Mouse (Mus musculus): ENCODE results near the gene Tor3a. TPM values are rescaled to one million over a fixed set of nuclear protein-coding genes. Genes with fewer than 3 reads are reported as not detected.
A peak's percentile ranks its signal among the peaks of the same experiment; 100 is the strongest.

Tor3a gene
- polyA plus RNA-seq, 1 experiment from 2014 or later = 3.3 TPM

DNA sequence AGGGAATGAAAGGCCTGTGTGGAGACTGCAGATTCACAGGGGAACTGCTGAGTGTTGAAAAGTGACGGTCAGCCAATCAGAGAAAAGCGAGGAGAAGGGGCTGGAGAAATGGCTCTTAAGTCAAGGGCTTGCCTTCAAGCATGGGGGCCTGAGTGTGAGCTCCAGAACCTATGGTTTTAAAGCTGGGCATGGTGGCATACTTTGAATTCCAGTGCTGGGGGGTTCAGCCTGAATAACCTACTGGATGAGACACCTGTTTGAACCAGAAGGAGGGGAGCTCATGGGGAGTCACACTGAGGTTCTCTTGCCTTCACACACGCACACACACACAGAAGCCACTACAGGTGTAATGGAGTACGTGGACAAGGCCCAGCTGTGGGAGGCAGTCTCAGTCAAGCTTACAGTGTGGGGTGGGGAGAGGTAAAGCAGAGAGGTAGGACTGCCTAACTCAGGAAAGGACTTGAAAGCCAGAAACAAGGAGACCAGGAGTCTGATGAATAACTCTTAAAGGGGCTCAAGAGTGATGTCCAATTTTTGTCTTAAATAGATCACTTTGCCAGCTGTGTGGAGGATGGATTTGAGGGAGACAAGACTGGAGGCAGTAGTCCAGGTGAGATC lies 53.8 kb downstream of the Tor3a start:
- Histone ChIP-seq H3K9ac (no peak overlapping the region), H3K27ac (no peak overlapping the region), H3K4me1 (peaks cover 23% of the 10 kb centered on the region), H3K9me3 (no peaks in the 10 kb centered on the region), H3K4me2 (replicated peaks) (no peak overlapping the region), H3K27me3 (replicated peaks) (no peaks in the 10 kb centered on the region), H3K4me3 (no peak overlapping the region), H3K36me3 (peaks cover 10% of the 10 kb centered on the region)
- ATAC-seq (ENCODE audit: low FRiP score, low read depth) = no peak
- WGBS = 61% methylated on average over 4 of the region's 4 CpGs

DNA sequence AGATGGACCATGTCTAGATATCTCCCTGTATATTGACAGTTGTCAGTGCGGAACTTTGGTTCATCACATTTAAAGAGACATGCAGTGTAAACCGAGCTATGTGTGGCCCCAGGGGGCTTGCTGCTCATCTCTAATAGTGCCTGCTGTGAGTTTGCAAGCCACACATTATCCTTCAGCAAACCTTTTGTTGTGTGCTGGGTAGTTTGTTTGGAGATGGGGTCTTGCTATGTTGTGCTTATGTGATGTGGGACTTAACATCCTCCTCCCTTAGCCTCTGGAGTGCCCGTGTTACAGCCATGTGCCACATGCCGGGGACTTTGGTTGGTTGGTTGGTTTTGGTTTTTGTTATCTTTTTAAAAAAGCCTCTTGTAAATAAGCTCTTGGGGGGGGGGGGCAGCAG lies 56.3 kb downstream of the Tor3a start:
- Histone ChIP-seq H3K4me3 (no peak overlapping the region), H3K4me1 (peaks cover 44% of the 10 kb centered on the region), H3K27ac (no peak overlapping the region), H3K9ac (no peak overlapping the region), H3K36me3 (peaks cover 6% of the 10 kb centered on the region; the same call in 1 of the 2 replicates), H3K9me3 (no peaks in the 10 kb centered on the region), H3K27me3 (replicated peaks) (no peaks in the 10 kb centered on the region), H3K4me2 (replicated peaks) (no peak overlapping the region)
- no peak for ATAC-seq (ENCODE audit: low FRiP score, low read depth)
- WGBS = 44% methylated on average over 4 of the region's 4 CpGs

DNA sequence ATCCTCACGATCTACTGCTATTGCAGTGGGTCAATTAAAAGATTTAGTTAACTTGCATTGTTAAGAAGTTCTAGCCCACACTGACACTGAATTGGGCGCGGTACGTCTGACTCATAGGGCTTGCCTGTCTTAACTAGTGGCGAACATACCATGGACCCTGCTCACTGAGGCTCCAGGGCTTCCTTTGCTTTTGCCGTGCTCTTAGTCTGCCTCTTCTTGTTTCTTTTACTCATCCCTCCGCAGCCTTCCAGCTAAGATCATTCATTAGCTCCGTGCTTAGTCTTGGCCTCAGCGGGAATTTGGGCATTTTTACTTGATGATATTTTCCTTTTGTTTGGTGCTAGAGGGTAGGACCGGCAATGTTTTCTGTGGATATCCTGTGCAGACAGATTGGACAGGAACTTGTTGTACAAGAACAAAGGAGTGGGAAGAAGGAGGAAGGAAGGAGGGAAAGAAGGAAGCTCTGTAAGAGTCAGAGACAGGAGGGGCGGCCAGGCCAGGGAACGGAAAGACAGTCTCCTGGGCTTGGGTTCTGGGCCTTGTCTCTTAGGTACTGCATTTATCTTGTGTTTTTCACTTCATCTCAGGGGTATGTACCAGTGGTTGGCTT lies 57.1 kb downstream of the Tor3a start:
- Histone ChIP-seq H3K4me3 (no peak overlapping the region), H3K9me3 (no peaks in the 10 kb centered on the region), H3K27me3 (replicated peaks) (no peaks in the 10 kb centered on the region), H3K36me3 (0 out of 2 replicates have a peak, but pooled peaks cover under 1% of the 10 kb centered on the region), H3K27ac (no peak overlapping the region), H3K4me1 (peaks cover 44% of the 10 kb centered on the region), H3K9ac (no peak overlapping the region), H3K4me2 (replicated peaks) (peak overlapping the region; percentile 27; the same call in 1 of the 2 replicates)
- ATAC-seq (ENCODE audit: low FRiP score, low read depth) = no peak
- 37% methylated on average over 12 of the region's 12 CpGs for WGBS

GRCm38 (mm10) chr1:156615381-156616133 lies 58.6 kb downstream of the Tor3a start:
- Histone ChIP-seq H3K4me1 (peaks cover 44% of the 10 kb centered on the region), H3K36me3 (no peaks in the 10 kb centered on the region), H3K27me3 (replicated peaks) (no peaks in the 10 kb centered on the region), H3K4me2 (replicated peaks) (peak overlapping the region; percentile 48), H3K27ac (no peak overlapping the region; the same call in 1 of the 2 replicates), H3K9me3 (no peaks in the 10 kb centered on the region), H3K9ac (no peak overlapping the region), H3K4me3 (no peak overlapping the region)
- WGBS = 8% methylated on average over 13 of the region's 13 CpGs
- peak; percentile 65 for ATAC-seq (ENCODE audit: low FRiP score, low read depth)

- H3K36me3 ChIP-seq = no peaks in the 10 kb centered on the region
- ATAC-seq (ENCODE audit: low FRiP score, low read depth) = no peak
- peaks cover 39% of the 10 kb centered on the region for H3K4me1 ChIP-seq
- no peaks in the 10 kb centered on the region for H3K27me3 ChIP-seq (replicated peaks)
- H3K27ac ChIP-seq = no peak overlapping the region
- H3K4me3 ChIP-seq = no peak overlapping the region
- H3K9me3 ChIP-seq = no peaks in the 10 kb centered on the region
- WGBS = 74% methylated on average over 1 of the region's 1 CpGs
- H3K9ac ChIP-seq = no peak overlapping the region
- H3K4me2 ChIP-seq (replicated peaks) = no peak overlapping the region
These were observed 59.4 kb downstream of the Tor3a start for GRCm38 (mm10) chr1:156614710-156615109.

DNA sequence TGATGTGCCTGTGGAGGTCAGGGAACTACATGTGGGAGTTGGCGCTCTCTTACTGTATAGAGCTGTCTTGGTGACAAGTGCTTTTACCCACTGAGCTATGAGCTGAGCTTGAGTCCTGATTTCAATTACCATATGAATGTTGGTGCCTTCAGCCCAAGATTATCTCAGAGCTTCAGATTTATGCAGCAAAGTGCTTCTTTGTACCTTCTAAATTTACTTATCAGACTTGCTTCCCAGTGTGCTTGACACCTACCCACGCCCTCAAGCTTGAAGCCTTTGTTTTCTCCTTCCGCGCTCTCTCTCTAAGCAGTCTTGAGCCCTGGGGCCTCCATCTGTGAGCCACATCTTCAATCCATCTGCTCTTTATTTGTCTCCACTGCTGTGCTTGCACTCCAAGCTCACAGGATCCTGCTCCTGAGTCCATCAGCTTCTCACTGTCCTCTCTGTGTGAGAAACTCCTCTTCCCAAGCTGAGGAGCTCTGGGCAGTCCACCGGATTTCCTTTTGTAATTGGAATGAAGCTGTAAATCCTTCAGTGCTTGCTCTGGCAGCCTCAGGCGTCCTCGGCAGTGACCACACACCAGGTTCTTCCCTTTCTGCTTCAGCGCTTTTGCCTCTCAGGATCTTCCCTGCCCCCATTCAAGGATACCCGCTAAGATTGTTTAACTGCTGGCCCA lies 60.2 kb downstream of the Tor3a start:
- Histone ChIP-seq H3K27ac (peak overlapping the region; percentile 34; the same call in 1 of the 2 replicates), H3K4me1 (peaks cover 39% of the 10 kb centered on the region), H3K4me3 (no peak overlapping the region), H3K36me3 (no peaks in the 10 kb centered on the region), H3K4me2 (replicated peaks) (peak overlapping the region; percentile 33; the same call in 1 of the 2 replicates), H3K27me3 (replicated peaks) (no peaks in the 10 kb centered on the region), H3K9me3 (no peaks in the 10 kb centered on the region), H3K9ac (no peak overlapping the region)
- 5% methylated on average over 9 of the region's 9 CpGs for WGBS
- ATAC-seq (ENCODE audit: low FRiP score, low read depth) = peak; percentile 59

- WGBS = 92% methylated on average over 1 of the region's 1 CpGs
- H3K4me3 ChIP-seq = no peak overlapping the region
- no peaks in the 10 kb centered on the region for H3K36me3 ChIP-seq
- no peak overlapping the region for H3K27ac ChIP-seq
- no peak overlapping the region for H3K4me2 ChIP-seq (replicated peaks)
- H3K4me1 ChIP-seq = peaks cover 24% of the 10 kb centered on the region
- no peaks in the 10 kb centered on the region for H3K9me3 ChIP-seq
- no peak for ATAC-seq (ENCODE audit: low FRiP score, low read depth)
- no peaks in the 10 kb centered on the region for H3K27me3 ChIP-seq (replicated peaks)
- H3K9ac ChIP-seq = no peak overlapping the region
These were observed 63.9 kb downstream of the Tor3a start for GRCm38 (mm10) chr1:156610257-156610656.

DNA sequence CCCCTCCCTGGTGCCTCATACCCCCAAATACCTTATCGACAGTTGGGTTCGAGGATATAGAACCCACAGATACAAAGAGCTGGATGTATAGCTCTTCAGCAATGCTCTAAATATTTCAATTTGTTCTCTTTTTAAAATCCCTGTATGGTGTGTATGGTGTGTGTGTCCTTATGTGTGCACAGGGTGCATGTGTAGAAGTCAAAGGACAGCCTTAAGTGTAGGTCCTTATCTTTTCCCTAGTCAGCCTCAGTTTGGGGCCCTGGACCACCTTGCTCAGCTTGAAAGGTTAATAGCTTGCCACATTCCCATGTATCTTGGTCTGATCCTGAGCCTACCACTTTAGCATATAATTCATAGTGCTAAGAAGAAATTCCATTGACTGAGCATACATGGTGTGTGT lies 65.7 kb downstream of the Tor3a start:
- Histone ChIP-seq H3K27me3 (replicated peaks) (no peaks in the 10 kb centered on the region), H3K4me1 (peaks cover 17% of the 10 kb centered on the region), H3K4me2 (replicated peaks) (no peak overlapping the region), H3K36me3 (no peaks in the 10 kb centered on the region), H3K9ac (no peak overlapping the region), H3K27ac (no peak overlapping the region), H3K9me3 (no peaks in the 10 kb centered on the region), H3K4me3 (no peak overlapping the region)
- ATAC-seq (ENCODE audit: low FRiP score, low read depth) = no peak
- WGBS = 93% methylated on average over 2 of the region's 2 CpGs

GRCm38 (mm10) chr1:156605940-156606339 lies 68.2 kb downstream of the Tor3a start:
- H3K9me3 ChIP-seq = no peaks in the 10 kb centered on the region
- H3K27me3 ChIP-seq (replicated peaks) = no peaks in the 10 kb centered on the region
- H3K4me2 ChIP-seq (replicated peaks) = no peak overlapping the region
- no peak overlapping the region for H3K27ac ChIP-seq
- H3K4me3 ChIP-seq = no peak overlapping the region
- H3K9ac ChIP-seq = no peak overlapping the region
- WGBS = 78% methylated on average over 2 of the region's 2 CpGs
- H3K4me1 ChIP-seq = peaks cover 10% of the 10 kb centered on the region
- ATAC-seq (ENCODE audit: low FRiP score, low read depth) = no peak
- no peaks in the 10 kb centered on the region for H3K36me3 ChIP-seq

DNA sequence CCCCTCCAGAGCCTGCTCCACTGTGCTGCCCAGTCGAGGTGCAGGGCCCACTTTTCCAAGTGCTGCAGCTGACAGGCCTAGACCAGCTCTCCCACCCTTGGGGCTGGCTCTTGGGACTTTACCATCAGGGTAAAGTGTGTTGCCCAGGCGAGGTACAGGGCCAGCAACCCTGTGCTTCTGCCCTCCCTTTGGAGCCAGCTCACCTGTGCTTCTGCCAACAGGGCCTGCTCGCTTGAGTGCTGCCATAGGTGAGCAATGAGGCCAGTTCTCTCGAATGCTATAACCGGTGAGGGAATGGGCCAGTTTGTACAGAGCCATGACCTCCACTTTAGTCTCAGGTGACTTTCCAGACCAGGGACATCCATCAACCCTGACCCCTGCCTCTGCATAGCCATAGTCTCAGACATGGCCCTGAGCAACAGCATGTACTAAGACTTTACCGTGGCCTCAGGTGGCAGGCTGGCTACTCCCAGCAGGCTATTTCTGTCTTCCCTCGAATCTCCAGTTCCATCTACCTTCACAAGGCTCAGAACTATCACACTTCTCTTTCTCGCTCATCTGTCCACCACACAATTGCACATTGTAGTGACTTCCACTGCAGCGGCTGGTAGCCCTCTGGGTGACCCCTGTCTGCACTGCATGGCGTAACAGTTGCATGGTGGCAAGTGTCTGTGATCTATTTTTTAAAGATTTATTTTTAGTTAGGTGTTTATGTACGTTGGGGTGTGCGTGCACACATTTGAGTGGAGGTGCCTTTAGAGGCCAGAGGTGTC lies 68.9 kb downstream of the Tor3a start:
- Histone ChIP-seq H3K4me3 (no peak overlapping the region), H3K27ac (no peak overlapping the region), H3K36me3 (no peaks in the 10 kb centered on the region), H3K9ac (no peak overlapping the region), H3K27me3 (replicated peaks) (no peaks in the 10 kb centered on the region), H3K4me1 (peaks cover 10% of the 10 kb centered on the region), H3K9me3 (no peaks in the 10 kb centered on the region), H3K4me2 (replicated peaks) (no peak overlapping the region)
- no peak for ATAC-seq (ENCODE audit: low FRiP score, low read depth)
- WGBS = 67% methylated on average over 12 of the region's 12 CpGs
